Mouse (Mus musculus) C2C12 (cell line): Measurements from ENCODE around the gene Smarce1.

Source experiments
- CEBPB ChIP-seq: IDR thresholded peaks from one replicate; pipeline ENCODE4 v1.6.1; 2011; ENCODE audit warnings: low read depth, mild to moderate bottlenecking, control low read depth, moderate library complexity
- CTCF ChIP-seq: IDR thresholded peaks from one replicate; pipeline ENCODE4 v1.5.1; 2011; ENCODE audit not compliant: control insufficient read depth, insufficient read depth, insufficient read length
- MAX ChIP-seq: IDR thresholded peaks from one replicate; pipeline ENCODE4 v1.6.1; 2011; ENCODE audit warnings: mild to moderate bottlenecking, control low read depth
- USF1 ChIP-seq: IDR thresholded peaks from one replicate; pipeline ENCODE4 v1.6.1; 2011; ENCODE audit warnings: low read depth, mild to moderate bottlenecking, control low read depth, moderate library complexity

DNA sequence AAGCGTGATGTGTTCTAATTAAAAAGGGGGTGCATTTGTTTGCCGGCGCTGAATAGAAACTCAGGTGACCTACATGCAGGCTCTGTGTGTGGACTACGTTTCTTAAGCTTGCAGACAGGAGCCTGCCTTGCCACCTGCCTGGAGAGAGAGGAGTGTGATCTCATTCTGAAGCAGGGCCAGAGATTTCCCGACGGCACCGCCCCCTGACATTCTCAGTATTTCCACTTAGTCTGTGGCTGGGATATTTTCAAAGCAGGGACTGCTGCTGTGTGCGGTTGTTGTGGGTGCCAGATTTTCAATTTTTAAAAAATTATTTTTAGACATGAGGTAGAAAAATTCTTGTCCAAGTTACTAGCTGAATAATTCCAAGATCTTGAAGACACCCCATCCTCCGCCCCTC is 34.4 kb upstream of the Smarce1 start:
- TF ChIP-seq CEBPB (no peak), CTCF (no peak), USF1 (no peak), MAX (no peak)
